Mouse (Mus musculus): ENCODE results near the gene Hsp90b1. TPM values are rescaled to one million over a fixed set of nuclear protein-coding genes. Genes with fewer than 3 reads are reported as not detected.

The Hsp90b1 gene
- polyA plus RNA-seq (2015; fragmentation: Nextera tagmentation; extraction: Ambion mirVana): 333 and 439 TPM in 2 replicates

DNA sequence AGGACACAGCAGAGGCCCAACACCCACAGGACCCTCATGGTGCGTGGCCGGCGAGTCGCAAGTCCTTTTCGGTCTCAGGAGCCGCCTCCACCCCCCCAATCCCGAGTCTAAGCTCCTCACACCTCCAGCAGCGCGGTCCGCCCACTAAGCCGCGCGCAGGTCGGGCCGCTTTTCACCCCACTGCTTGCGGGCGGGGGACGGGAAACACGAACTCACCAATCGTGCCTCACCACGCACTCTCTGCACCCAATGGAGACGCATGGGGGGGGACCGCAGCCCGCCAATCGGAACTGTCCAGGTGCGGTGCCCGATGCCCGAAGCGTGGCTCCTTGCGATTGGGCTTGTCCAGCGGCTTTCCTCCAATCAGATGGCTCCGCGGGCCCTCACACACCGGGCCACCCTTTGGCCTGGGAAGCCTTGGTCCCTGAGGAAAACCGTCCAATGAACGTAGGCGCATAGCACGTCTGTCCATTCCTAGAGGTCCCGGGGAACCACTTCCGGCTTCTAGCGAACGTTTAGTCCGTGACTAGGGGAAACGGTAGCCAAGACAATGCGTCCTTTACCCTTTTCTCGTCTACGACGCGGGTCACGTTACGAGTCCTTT, at the start of gene Hsp90b1, which contains the start of gene Ttc41:
Gene Hsp90b1 (minus strand): TSS at position 192 of the 604 bp plus-strand sequence.
Gene Ttc41 (plus strand): TSS at position 494 of the 604 bp plus-strand sequence.

Small RNA genes within 50 kb of the gene (microRNA-seq; reads per million reads assigned to microRNA genes)
- not detected for gene Gm25745 (ENCODE audit: borderline replicate concordance, insufficient number of aligned reads)

Other genes starting within 250 kb of the Hsp90b1 start
- gene Syn3, start 206.6 kb downstream of the Hsp90b1 start, polyA plus RNA-seq (2015; fragmentation: Nextera tagmentation; extraction: Ambion mirVana): 2.4 and 4.2 TPM in 2 replicates
- 2.1 and 2.3 TPM in 2 replicates for gene Ttc41, start 302 bp upstream of the Hsp90b1 start, polyA plus RNA-seq (2015; fragmentation: Nextera tagmentation; extraction: Ambion mirVana)
- not detected in 2 replicates for gene Gm49358, start 58.5 kb upstream of the Hsp90b1 start, polyA plus RNA-seq (2015; fragmentation: Nextera tagmentation; extraction: Ambion mirVana)
- 3.5 and 4.9 TPM in 2 replicates for gene Nt5dc3, start 73.5 kb upstream of the Hsp90b1 start, polyA plus RNA-seq (2015; fragmentation: Nextera tagmentation; extraction: Ambion mirVana)